Mouse (Mus musculus) kidney, embryonic 15.5 days (tissue): ENCODE measurements around the gene Scgb1b29. TPM values are rescaled to one million over a fixed set of nuclear protein-coding genes. Genes with fewer than 3 reads are reported as not detected.
"Not testable (repeated sequence)": the region's sequence is repeated elsewhere in the genome, so short reads cannot be mapped to it uniquely, and the experiment has no call there.

Experiments
- ATAC-seq: fragments of 200-750 bp; cut with Nextera tagmentation; replicated peaks from 2 replicates; pipeline ENCODE4 v1.8.0; 2017; ENCODE audit warnings: moderate TSS enrichment; ENCODE audit not compliant: low FRiP score
- H3K27ac ChIP-seq: fragments of 300-500 bp; sonication (generic); 2 replicates; pipeline ENCODE4 v1.5.1; 2015; ENCODE audit warnings: mild to moderate bottlenecking, inconsistent platforms
- H3K27me3 ChIP-seq: fragments of 300-500 bp; sonication (generic); 2 replicates; pipeline ENCODE4 v1.6.1; 2015; ENCODE audit warnings: inconsistent platforms
- H3K36me3 ChIP-seq: fragments of 300-500 bp; sonication (generic); 2 replicates; pipeline ENCODE4 v1.6.1; 2015; ENCODE audit warnings: inconsistent platforms
- H3K4me1 ChIP-seq: fragments of 300-500 bp; sonication (generic); 2 replicates; pipeline ENCODE4 v1.6.1; 2015; ENCODE audit warnings: inconsistent platforms
- H3K4me2 ChIP-seq: fragments of 300-500 bp; sonication (generic); 2 replicates; pipeline ENCODE4 v1.6.1; 2015; ENCODE audit warnings: moderate library complexity, mild to moderate bottlenecking, inconsistent platforms
- H3K4me3 ChIP-seq: fragments of 300-500 bp; sonication (generic); replicated peaks from 2 replicates; pipeline ENCODE4 v1.5.1; 2015; ENCODE audit warnings: mild to moderate bottlenecking, inconsistent platforms
- H3K9ac ChIP-seq: fragments of 300-500 bp; sonication (generic); 2 replicates; pipeline ENCODE4 v1.6.1; 2015; ENCODE audit warnings: mild to moderate bottlenecking, inconsistent platforms
- H3K9me3 ChIP-seq: fragments of 300-500 bp; sonication (generic); replicated peaks from 2 replicates; pipeline ENCODE4 v1.6.1; 2016; ENCODE audit warnings: inconsistent platforms
- WGBS: fragments of 180-500 bp; shearing (Covaris S2); methylation state at CpG from one replicate; pipeline ENCODE4 v1.1.7; 2015; ENCODE audit warnings: mixed read lengths; 5-methylcytosine and 5-hydroxymethylcytosine counted together
- polyA plus RNA-seq: library from polyadenylated mRNA; unstranded; fragments of >200 nt; fragmentation: Nextera tagmentation; extraction: Ambion mirVana; gene quantifications from 2 replicates; pipeline ENCODE4 v1.2.1, GENCODE M21; 2015

Scgb1b29 gene
- not detected in 2 replicates for polyA plus RNA-seq

DNA sequence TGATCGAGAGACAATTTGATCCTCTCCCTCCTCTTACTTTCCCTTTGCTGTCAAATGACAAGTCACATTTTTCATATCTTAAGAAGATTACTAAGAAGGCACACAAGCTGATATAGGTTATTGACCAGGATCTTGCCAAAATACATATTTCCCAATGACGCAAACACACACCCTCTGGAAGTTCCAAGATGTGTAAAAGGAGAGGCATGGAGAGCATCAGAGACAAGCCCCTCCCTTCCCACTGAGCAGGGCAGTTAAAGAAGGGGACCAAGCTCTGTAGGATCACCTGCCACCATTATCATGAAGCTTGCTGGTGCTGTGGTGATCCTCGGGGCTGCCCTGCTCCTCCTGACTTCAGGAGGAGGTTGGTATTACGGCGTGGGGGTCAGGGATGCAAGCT is at the start of gene Scgb1b29:
Gene Scgb1b29 (plus strand): TSS at position 301 of the 400 bp plus-strand sequence.
- H3K4me2 ChIP-seq, H3K27me3 ChIP-seq, H3K4me3 ChIP-seq, H3K4me1 ChIP-seq, H3K27ac ChIP-seq, H3K9ac ChIP-seq, H3K9me3 ChIP-seq, ATAC-seq, H3K36me3 ChIP-seq: not testable (repeated sequence)
- WGBS, result 100% methylated on average over 2 of the region's 5 CpGs

DNA sequence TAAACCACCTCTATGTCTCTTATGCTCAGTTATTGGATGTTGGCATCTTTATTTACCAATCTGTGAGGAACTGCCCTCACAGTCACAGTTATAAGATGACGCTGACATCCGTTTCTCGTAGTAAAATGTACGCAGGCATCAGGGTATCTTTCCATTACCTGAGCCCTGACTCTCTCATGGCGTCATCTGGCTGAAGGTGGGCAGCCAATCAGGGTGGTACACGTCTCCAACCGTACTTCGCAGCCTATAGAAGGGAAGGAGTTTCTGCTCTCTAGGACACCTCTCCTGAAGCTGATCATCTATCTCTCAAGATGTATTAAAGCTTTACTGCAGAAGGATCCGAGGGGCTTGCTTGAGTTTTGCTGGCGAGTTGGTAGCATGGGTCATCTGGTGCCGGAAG is 12.7 kb upstream of the Scgb1b29 start:
- H3K4me2 ChIP-seq, H3K9me3 ChIP-seq, H3K9ac ChIP-seq, ATAC-seq, H3K27ac ChIP-seq, H3K4me3 ChIP-seq, H3K36me3 ChIP-seq, H3K27me3 ChIP-seq, H3K4me1 ChIP-seq: not testable (repeated sequence)
- WGBS, result 87% methylated on average over 11 of the region's 11 CpGs

Other genes with a start within 250 kb of the Scgb1b29 start
- not detected in 2 replicates for gene Scgb2b11, start 230.4 kb upstream of the Scgb1b29 start, polyA plus RNA-seq
- gene Scgb1b11, start 218.7 kb upstream of the Scgb1b29 start, polyA plus RNA-seq, result not detected in 2 replicates
- gene Scgb2b12, start 114.3 kb upstream of the Scgb1b29 start, polyA plus RNA-seq, result not detected in 2 replicates
- gene Scgb1b12, start 107.4 kb upstream of the Scgb1b29 start, polyA plus RNA-seq, result not detected in 2 replicates